Mouse (Mus musculus): Measurements from ENCODE around the gene 4931429L15Rik. TPM values are rescaled to one million over a fixed set of nuclear protein-coding genes. Genes with fewer than 3 reads are reported as not detected.

The 4931429L15Rik gene
- polyA plus RNA-seq, 3 experiments from 2014 or later = not detected

- no peak for ATAC-seq
These were observed 62.2 kb downstream of the 4931429L15Rik start for GRCm38 (mm10) chr9:46257546-46257945.

DNA sequence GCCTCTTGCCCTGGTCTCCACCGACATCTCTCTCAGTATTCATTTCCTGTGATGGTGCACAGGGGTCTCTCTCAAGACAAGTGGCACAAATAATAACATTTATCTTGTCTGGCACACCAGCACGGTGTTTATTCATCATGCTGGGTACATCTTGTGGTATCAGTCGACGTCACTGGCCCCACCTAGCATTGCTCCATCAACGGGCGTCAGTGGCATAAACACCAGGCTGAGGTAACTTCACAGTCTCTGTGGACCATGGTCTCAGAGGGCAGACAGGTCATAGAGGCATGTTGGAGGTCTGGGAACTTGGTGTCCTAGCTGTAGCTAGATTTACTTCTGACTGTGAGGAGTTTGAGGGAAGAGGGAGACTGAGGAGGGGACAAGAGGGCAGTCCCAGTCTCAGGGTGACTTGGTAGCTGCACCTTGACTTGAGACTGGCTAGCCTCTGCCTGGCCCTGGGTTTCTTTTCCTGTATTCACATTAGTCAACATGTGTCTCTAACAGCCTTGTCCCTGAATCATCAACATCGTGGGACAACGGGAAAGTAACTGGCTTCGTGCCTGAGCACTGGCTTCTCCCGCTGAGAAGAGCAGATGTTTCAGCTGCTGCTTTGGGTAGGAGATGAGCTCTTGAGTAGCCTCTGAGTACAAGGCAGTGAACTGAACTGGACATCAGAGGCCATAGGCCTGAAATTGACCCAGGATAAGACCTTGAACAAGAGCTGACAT, 63.0 kb downstream of the 4931429L15Rik start:
- no peak for ATAC-seq

GRCm38 (mm10) chr9:46256177-46256576, 63.6 kb downstream of the 4931429L15Rik start:
- no peak for ATAC-seq

Other genes starting within 250 kb of the 4931429L15Rik start
- gene Apoa1, start 91.4 kb downstream of the 4931429L15Rik start, polyA plus RNA-seq (2017; shearing (Covaris generic)) = not detected
- not detected for gene Apoc3, start 84.3 kb downstream of the 4931429L15Rik start, polyA plus RNA-seq (2017; shearing (Covaris generic))
- gene Apoa4, start 79.3 kb downstream of the 4931429L15Rik start, polyA plus RNA-seq (2017; shearing (Covaris generic)) = not detected
- not detected for gene Apoa5, start 51.4 kb downstream of the 4931429L15Rik start, polyA plus RNA-seq (2017; shearing (Covaris generic))
- 10 to 100 TPM; 30.3 to 38.3 (median 37.5) TPM for gene Zpr1, start 46.9 kb downstream of the 4931429L15Rik start, polyA plus RNA-seq (2017; shearing (Covaris generic))
- gene Bud13, start 37.0 kb downstream of the 4931429L15Rik start, polyA plus RNA-seq (2017; shearing (Covaris generic)) = 10 to 100 TPM; 12.1 to 19.9 (median 19.7) TPM